Mouse (Mus musculus): ENCODE measurements around the gene Dppa5a. TPM values are rescaled to one million over a fixed set of nuclear protein-coding genes. Genes with fewer than 3 reads are reported as not detected.
A peak's percentile ranks its signal among the peaks of the same experiment; 100 is the strongest.
"Not testable (repeated sequence)": the region's sequence is repeated elsewhere in the genome, so short reads cannot be mapped to it uniquely, and the experiment has no call there.

Dppa5a gene
- total RNA-seq, 2 experiments from 2014 or later: 0.60 to 1.3 TPM

DNA sequence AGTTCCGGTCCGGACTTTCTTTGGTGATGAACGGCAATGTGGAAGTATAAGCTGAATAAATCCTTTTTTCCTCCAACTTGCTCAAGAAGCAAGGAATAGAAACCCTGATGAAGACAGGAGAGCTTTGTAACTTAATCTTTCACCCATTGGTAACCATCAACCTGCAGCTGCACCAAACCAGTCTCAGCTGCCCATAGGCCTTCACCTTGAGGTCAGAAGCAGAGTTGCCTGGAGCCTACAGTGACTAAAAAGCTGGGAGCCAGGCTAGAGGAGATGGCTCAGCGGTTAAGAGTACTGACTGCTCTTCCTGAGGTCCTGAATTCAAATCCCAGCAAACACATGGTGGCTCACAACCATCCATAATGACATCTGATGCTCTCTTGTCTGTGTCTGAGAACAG is 25.5 kb downstream of the Dppa5a start:
- intact Hi-C loops (cut with DNase I); DNase-seq (ENCODE audit: extremely low spot score in 1 of 2, low spot score in 2 of 2): not testable (repeated sequence)

DNA sequence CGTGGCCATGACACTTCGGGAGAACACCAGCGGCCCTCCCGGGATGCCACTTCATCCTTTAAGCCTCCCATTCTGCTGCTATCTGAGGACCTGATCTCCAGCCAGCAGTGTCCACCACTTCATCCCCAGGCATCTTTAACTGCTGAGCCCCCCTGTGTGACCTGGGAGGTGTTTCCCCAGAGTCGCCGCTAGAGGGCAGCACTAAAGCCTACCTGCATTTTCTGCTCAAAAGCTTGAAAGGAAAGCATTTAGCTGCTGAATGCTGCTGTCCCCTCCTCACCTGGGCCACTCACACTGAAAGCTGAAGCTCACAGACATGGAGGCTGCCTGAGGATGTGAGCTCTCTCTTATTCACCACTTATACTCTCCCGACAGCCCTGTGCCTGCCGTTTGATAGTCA is 27.7 kb downstream of the Dppa5a start:
- intact Hi-C loops (cut with DNase I): not testable (repeated sequence)
- DNase-seq (ENCODE audit: extremely low spot score in 1 of 2, low spot score in 2 of 2): peak; percentile 3 to 32

- intact Hi-C loops (cut with DNase I); DNase-seq (ENCODE audit: extremely low spot score in 1 of 2, low spot score in 2 of 2): not testable (repeated sequence)
Measured at GRCm38 (mm10) chr9:78337050-78337449, 30.9 kb downstream of the Dppa5a start.

GRCm38 (mm10) chr9:78327289-78327688 is 40.7 kb downstream of the Dppa5a start, which contains the start of gene Omt2b:
Gene Omt2b, plus strand, starts transcription at chr9:78327589.
- intact Hi-C loops (cut with DNase I); DNase-seq (ENCODE audit: extremely low spot score in 1 of 2, low spot score in 2 of 2): not testable (repeated sequence)

- intact Hi-C loops (cut with DNase I): no loop called here
- no peak for DNase-seq (ENCODE audit: extremely low spot score in 1 of 2, low spot score in 2 of 2)
Measured at GRCm38 (mm10) chr9:78319499-78319898, 48.5 kb downstream of the Dppa5a start.

Other genes with a start within 250 kb of the Dppa5a start
- 10 to 100 TPM; 21.5 to 21.6 TPM for gene Gsta4, start 185.4 kb downstream of the Dppa5a start, total RNA-seq (2021)
- gene Gsta1, start 137.5 kb downstream of the Dppa5a start, total RNA-seq (2021): not detected
- gene Gm3776, start 111.0 kb downstream of the Dppa5a start, total RNA-seq (2021): not detected
- gene Gm10639, start 78.3 kb downstream of the Dppa5a start, total RNA-seq (2021): not detected
- gene Omt2a, start 53.4 kb downstream of the Dppa5a start, total RNA-seq (2021): not detected
- gene Omt2b, start 40.6 kb downstream of the Dppa5a start, total RNA-seq (2021): not detected
- gene Gsta2, start 12.4 kb downstream of the Dppa5a start, total RNA-seq (2021): not detected
- under 1 TPM; 0.30 to 0.32 TPM for gene Ooep, start 10.5 kb upstream of the Dppa5a start, total RNA-seq (2021)
- not detected for gene Ddx43, start 27.6 kb upstream of the Dppa5a start, total RNA-seq (2021)
- gene Cgas, start 75.1 kb upstream of the Dppa5a start, total RNA-seq (2021): under 1 TPM; 0.66 to 0.83 TPM
- 10 to 100 TPM; 21.1 to 21.2 TPM for gene Mto1, start 80.0 kb upstream of the Dppa5a start, total RNA-seq (2021)
- 1 to 10 TPM in 1 of 2 experiments, under 1 TPM in 1; 0.88 to 1.8 TPM for gene Gm17324, start 80.6 kb upstream of the Dppa5a start, total RNA-seq (2021)
- 1,000 to 10,000 TPM; 3,801 to 3,978 TPM for gene Eef1a1, start 121.0 kb upstream of the Dppa5a start, total RNA-seq (2021)
- 10 to 100 TPM; 14.5 to 17.3 TPM for gene Slc17a5, start 219.9 kb upstream of the Dppa5a start, total RNA-seq (2021)
- 1 to 10 TPM; 1.4 to 1.7 TPM for gene Cd109, start 247.4 kb upstream of the Dppa5a start, total RNA-seq (2021)